Mouse (Mus musculus) c-Kit-positive CD71-positive TER-119-positive erythroid progenitor cells, embryonic 14.5 days (primary cell): ENCODE data around the gene Flot1.

Experiments
- DNase-seq: peaks from one replicate; pipeline ENCODE4 v3.0.0-alpha.2; 2013; ENCODE audit warnings: low spot score

Gene Flot1

GRCm38 (mm10) chr17:35866911-35867890, 44.2 kb downstream of the Flot1 start:
- no peak for DNase-seq

- no peak for DNase-seq
Measured at GRCm38 (mm10) chr17:35868165-35868820, 45.3 kb downstream of the Flot1 start.

GRCm38 (mm10) chr17:35868961-35869345, 45.9 kb downstream of the Flot1 start:
- no peak for DNase-seq

- no peak for DNase-seq
Measured at GRCm38 (mm10) chr17:35869346-35870067, 46.5 kb downstream of the Flot1 start.

GRCm38 (mm10) chr17:35870151-35870883, 47.3 kb downstream of the Flot1 start:
- DNase-seq = no peak

- no peak for DNase-seq
Measured at GRCm38 (mm10) chr17:35870884-35871696, 48.1 kb downstream of the Flot1 start.

- peak; percentile 81 for DNase-seq
Measured at GRCm38 (mm10) chr17:35873774-35874519, 50.9 kb downstream of the Flot1 start.

- no peak for DNase-seq
Measured at GRCm38 (mm10) chr17:35874721-35875120, 51.7 kb downstream of the Flot1 start.

- peak; percentile 94 for DNase-seq
Measured at GRCm38 (mm10) chr17:35879245-35880057, 56.4 kb downstream of the Flot1 start, which contains the start of gene Dhx16. Dhx16 (plus strand) TSS chr17:35879819.
